Mouse (Mus musculus): ENCODE data around the gene Prph2.
A peak's percentile ranks its signal among the peaks of the same experiment; 100 is the strongest.

Prph2 gene

DNA sequence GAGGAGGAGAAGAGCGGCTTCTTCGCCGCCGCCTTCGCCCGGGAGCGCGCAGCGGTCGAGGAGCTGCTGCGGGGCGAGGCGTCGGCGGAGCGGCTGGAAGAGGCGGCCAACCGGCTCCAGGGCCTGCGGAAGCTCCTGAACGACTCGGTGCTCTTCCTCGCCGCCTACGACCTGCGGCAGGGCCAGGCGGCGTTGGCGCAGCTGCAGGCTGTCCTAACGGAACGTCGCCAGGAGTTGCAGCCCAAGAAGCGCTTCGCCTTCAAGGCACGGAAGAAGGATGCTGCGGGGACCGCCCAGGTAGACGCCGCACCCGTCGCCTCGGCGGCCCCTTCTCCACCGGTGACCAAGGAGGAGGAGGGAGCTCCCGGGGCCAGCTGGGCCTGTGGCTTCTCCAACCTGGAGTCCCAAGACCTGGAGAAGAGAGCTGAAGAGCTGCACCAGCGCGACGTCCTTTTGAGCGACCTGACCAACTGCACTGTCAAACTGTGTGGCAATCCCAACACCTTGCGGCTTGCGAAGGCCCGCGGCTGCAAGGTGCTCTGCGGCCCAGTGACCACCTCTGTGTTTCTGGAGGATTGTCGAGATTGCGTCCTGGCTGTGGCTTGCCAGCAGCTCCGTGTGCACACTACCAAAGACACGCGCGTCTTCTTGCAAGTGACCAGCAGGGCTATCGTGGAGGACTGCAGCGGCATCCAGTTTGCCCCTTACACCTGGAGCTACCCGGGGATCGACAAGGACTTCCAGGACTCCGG is 19.2 kb upstream of the Prph2 start:
- no peak for DNase-seq (ENCODE audit: low spot score in 2 of 2)

DNA sequence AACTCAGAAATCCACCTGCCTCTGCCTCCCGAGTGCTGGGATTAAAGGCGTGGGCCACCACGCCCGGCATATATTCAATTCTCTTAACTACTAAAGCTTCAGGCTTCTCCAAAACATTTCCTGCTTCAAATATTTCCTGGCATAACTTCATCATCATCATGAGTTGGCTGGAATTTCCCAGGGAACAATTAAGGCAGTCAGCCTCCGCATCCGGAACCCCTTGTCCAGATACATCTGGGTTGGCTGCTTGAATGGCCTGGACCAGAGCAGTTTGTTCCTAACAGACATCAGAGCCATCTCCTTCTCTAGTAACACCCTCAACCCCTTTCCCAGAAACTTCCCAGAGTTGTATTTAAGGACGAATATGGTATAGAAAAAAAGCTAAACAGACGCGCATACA is 14.8 kb upstream of the Prph2 start:
- no peak for DNase-seq (ENCODE audit: low spot score in 2 of 2)

DNA sequence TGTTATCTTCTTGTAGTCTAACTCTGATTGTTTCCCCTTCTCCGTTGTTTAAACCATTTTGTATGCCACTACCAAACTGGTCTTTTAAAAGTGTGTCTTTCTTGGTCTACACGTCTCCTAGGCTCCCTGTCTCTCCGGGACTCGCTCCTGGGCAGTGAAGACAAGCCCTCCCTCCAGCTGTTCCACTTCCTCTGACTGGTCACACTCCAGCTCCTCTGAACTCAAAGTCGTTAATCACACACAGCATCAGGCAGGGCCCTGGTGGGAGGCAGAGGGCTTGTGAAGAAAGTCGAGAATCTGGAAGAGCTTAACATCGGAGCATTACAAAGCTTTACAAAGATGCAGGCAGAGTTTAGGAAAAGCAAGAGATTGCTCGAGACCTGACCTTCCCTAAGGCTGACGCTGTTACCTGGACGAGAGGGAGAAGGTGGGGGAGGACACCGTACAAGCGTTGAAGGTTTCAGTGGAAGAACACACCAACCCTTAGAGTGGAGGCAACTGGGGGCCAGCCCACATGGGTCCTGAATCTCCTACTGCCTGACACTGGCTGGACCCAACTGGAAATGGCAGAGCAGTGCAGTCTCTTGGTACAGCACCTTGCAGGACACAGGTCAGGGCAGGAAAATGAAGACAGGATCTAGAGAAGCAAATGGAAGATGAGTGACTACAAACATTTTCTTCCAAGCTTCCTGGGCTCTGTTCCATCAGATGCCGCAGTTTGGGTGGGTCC is 12.9 kb upstream of the Prph2 start:
- DNase-seq (ENCODE audit: low spot score in 2 of 2), result no peak

DNA sequence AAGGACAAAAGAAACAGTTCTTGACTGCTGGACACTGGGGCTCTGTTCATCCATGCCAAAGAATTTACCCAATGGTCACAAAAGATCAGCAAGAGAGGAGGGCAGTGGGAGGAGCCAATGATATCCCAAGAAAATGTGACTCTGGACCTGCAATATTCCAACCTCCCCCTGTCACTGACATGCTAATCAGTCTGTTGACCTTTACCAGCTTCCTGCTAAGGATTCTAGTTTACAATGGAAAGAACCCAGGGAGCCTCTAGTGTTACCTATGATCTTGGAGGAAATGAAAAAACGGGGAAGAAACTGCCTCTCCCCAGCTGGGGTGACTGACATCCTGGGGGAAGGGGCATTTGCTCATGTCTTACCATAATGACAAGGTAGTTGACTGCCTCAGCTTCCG is 9.3 kb upstream of the Prph2 start:
- DNase-seq (ENCODE audit: low spot score in 2 of 2), result no peak

DNA sequence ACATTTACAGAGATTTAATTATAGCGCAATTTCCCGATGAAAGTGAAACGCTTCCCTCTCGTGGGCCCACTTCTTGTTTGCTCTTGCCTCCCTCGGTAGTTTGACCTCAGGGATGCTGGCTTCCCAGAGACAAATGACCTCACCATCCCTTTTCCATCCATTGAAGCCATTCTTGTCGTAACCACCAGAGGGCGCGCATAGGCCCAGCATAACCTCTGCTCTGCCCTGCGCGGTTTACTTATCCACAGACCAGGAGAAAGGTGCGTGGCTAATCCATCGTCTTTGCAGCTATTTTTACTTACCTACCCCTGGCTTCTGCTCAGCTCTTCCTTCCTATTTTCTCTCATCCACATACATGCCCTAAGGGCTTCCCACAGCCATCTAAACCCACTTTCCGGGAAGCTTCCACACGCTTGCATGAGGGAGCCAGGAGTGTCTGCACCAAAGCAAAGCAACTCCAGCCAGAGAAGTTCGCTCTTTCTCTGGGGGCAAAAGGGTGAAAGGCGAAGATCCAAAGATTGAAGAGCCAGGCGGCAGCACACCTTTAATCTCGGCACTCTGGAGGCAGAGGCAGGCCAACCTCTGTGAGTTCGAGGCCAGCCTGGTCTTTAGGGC is 6.3 kb upstream of the Prph2 start:
- peak; percentile 78 to 83 for DNase-seq (ENCODE audit: low spot score in 2 of 2)

DNA sequence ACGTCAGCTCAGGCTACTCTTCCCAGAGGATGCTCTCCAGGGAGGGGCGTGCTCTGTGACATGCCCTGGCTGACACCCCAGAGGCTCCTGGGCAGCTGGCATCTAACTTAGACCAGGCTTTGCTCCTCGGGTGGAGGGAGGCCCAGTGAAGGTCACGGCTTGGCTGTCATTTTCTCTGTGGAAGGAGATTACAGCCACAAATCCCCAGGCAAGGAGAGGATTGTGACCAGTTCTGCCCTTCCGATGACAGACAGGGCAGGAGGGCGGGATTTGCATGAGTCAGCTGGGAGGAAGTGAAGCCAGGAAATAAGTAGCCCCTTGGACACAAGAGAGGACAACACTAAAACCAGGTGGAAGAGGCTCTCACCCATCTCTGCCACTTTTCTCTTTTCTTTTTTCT is 2.1 kb downstream of the Prph2 start:
- no peak for DNase-seq (ENCODE audit: low spot score in 2 of 2)

DNA sequence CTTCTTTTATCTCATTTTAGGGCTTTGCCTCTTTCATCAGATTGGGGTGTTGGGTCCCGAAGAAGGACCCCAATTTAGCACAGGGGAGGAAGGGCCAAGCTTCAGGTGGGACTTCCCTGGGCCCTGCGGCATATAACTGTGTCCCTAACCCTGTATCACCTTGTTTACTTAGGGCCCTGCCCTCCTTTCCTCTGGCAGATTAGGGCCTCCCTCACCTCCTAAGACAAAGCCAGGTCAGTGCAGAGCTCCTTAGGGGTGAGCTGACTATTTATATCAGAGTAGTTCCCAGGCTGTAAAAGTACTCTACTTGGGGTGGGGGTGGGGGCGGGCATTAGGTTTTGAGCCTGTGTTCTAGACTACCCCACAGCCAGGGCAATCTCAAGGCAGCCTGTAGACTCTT is 4.9 kb downstream of the Prph2 start:
- no peak for DNase-seq (ENCODE audit: low spot score in 2 of 2)

DNA sequence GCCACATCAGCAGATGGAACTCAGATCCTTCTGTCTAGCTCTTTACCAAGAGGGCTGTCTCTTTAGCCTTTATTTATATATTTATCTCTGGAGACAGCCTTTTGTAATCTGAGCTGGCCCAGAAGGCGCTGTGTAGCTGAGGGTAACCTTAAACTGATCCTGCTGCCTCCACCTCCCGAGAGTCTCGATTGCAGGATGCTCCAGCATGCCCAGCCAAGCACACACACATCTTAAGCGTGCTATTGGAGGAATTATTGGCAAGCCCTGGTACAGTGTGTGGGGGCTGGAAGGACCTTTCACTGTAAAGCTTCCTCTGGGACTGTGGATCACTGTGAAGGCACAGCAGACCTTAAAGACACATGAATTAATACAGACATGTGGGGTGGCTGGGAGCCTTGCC is 8.7 kb downstream of the Prph2 start:
- no peak for DNase-seq (ENCODE audit: low spot score in 2 of 2)

DNA sequence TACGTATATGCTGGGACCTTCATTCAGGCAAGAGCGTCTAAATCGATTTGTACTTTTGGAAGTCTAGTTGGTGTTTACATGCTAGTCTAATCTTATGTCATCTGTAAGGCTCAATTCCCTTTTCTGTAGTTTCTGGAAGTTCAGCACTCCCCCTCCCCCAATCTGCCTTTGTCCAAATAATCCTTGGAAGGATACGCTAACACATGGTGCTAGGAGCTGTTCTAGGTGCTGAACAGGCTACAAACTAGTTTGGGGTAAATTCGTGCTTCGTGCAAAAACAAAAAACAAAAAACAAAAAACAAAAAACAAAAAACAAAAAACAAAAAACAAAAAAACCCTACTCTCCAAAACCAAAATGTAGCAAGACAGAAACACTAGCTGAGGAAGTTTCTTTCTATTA is 10.6 kb downstream of the Prph2 start:
- no peak for DNase-seq (ENCODE audit: low spot score in 2 of 2)

DNA sequence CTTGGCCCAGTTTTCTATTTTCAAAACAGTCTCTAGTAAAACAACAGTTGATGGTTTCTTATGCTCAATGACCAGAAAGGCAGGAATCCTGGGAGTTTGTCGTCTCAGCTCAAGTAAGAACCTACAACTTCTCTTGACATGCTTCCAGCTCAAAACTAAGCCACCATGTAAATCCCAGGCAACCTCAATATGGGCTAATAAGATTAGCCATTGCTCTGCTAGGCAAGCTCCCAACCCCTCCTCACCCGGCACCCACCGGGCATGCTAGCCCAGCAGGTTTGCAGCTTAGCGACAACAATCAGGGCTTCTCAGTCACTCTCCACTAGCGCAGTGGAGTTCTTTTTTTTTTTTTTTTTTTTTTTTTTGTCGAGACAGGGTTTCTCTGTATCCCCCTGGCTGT is 15.9 kb downstream of the Prph2 start:
- no peak for DNase-seq (ENCODE audit: low spot score in 2 of 2)

DNA sequence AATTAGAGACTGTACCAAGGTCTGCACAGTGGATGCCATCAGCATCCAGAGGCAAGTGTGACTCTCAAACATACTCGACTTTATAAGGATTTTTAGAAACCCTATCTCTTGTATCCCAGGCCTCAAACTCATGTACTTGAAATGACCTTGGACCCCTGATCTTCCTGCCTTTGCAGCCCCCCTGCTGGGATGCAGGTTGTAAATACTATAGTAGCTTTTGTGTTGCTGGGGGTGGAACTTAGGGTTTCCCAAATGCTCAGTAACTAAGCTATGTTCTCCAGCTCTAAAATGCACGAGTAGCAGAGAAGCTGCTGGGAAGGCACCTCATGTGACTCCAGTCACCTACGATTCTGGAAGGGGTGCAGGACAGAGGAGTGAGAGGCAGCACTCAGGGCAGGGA is 16.7 kb downstream of the Prph2 start:
- no peak for DNase-seq (ENCODE audit: low spot score in 2 of 2)

DNA sequence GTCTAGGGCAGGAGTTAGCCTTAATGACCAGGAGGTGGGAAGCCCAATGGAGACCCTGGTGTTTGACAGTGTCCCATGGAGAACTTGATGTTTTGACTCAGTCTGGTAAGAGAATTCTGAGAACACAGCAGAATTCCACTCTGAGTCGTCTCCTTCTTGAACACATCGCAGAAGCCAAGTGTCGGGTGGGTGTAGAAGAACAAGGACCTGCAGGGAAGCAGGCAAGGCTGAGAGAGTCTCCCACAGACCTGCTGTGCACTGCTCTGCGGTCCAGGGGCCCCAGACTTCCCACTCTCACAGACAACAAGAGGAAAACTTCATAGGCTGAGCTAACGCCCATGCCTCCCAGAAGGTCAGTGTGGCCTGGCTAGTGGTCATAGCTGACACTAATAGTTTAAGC is 17.5 kb downstream of the Prph2 start:
- peak; percentile 51 to 53 for DNase-seq (ENCODE audit: low spot score in 2 of 2)

DNA sequence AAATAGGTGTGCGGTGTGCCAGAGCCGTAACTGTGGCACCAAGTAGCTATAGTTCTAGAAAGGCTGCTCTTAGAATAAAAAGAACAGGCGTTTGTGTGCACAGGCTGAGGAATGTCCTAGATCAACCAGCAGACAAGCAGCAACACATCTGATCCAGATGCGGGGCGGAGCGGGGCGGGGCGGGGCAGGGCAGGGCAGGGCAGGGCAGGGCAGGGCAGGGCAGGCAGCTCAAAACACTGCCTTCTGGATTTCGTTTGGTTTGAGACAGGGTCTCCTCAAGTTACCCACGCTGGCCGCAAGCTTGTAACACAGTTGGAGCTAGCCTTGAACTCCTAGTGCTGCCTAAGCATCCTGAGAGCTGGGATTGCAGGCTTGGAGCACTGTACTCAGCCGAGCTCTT is 19.0 kb downstream of the Prph2 start:
- no peak for DNase-seq (ENCODE audit: low spot score in 2 of 2)

DNA sequence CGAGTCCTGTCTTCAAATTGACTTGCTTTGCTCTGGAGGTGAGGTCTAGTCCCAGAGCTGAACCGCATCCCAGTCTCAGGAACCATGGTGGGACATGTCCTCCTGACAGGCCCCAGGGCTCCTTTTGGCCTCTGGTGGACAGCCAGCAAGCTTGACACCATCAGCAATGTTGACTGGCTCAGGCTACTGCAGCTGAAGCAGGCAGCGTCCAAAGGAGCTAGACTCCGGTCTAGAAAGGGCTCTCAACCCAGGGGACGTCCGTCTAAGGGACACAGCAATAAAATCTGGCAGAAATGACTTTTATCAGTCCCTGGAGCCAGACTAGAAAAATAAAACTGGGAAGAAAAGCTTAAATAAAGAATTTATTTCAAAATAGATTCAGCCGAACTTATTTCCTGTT is 19.6 kb downstream of the Prph2 start:
- DNase-seq (ENCODE audit: low spot score in 2 of 2), result no peak

DNA sequence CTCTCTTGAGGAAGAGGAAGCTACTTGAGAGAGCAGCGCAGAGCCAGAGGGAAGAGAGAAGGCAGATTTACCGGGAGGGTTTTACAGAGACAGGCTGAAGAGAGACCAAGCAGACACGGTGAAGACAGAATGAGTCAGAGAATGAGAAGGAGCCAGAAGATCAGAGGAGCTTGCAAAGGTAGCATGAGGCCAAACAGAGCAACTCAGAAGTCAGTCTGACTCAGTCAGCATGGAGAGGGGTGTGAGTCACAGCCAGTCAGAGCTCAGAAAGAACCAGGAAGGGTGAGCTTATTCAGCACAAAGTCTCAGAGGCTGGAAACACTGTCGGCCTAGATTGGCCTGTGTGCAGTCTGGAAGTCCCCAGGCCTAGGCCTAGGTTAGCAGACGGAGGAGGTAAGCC is 22.7 kb downstream of the Prph2 start:
- peak; percentile 46 to 52 for DNase-seq (ENCODE audit: low spot score in 2 of 2)

DNA sequence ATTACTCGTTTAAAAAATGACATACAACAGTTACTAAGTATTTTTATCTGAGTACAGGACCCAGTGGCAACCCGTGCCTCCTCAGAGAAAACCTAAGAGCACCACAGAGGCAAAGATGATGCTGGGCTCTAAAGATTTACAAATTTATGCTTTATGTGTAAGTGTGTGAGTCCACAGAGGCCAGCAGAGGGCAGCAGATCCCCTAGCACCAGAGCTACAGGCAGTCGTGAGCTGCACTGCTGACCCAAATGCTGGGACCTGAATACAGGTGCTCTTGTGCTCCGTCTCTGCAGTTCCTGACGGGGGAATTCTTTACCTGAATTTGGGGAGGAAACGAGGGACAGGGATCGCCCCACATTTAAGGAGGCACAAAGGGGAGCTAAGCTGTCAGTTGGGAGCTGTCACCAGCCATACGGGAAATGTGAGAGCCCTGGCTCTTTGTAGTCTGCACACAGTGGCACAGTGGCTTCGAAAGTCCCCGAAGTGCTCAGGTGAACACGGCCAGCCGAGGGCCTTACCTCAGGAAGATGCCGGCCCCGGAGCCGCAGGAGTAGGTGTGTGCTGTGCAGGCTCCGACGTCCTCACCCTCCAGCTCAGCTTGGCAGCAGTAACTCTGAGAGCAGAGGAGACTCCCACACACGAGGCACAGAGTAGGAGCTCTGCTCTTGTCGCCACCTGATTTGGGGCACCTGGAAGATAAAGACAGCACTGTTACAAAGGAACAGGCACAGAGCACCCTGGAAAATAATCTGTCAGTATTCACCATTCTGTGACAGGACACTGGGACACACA is 23.5 kb downstream of the Prph2 start:
- DNase-seq (ENCODE audit: low spot score in 2 of 2), result peak; percentile 58 to 67

DNA sequence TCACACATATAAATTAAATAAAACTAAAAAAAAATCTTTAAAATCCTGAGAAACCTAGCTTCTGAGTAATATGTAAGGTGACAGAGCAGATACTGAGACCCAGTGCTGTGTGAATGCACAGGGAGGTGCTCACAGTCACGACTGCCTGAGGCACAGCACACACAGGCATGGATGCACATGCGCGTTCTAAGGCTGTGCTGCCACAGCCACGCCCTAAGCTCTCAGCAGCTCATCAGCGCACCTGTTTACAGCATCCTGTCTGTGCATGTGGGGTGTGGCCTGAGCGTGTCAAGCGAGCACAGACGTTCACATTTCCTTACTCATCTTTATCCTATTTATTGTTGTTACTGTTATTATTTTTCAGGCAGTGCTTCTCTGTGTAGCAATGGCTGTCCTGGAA is 30.2 kb downstream of the Prph2 start:
- DNase-seq (ENCODE audit: low spot score in 2 of 2), result no peak

DNA sequence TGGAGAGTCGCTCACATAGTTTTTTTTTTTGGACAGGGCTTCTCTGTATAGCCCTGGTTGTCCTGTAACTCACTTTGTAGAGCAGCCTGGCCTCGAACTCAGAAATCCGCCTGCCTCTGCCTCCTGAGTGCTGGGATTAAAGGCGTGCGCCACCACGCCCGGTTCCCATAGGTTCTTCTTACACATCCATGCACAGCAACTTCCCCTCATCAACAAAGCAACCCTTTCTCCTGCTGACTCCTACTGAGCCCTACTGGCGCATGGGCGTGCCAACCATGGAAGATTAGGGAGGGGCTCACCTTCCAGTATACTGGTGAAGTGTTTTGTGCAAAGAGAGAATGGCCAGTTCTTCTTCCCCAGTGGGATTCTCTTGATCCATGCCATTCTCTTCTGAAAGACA is 32.2 kb downstream of the Prph2 start:
- no peak for DNase-seq (ENCODE audit: low spot score in 2 of 2)

DNA sequence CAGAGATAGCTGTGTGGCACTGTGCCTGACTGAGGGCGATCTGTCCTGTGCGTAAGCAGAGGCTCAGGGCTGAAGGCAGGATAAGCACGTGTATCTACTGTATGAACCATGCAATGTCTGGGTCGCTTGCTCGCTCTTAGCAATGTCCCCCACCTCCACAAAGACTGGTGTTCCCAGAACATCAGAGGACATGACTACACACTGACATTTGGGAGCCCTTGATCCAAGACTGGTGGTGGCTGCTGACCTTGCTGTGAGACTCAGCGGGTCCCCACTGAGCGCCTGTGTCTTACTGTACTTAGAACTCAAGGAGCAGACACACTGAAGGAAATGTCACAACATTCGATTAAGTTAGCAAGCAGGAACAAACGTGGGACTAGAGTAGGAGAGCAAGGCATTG is 36.0 kb downstream of the Prph2 start:
- DNase-seq (ENCODE audit: low spot score in 2 of 2), result no peak

DNA sequence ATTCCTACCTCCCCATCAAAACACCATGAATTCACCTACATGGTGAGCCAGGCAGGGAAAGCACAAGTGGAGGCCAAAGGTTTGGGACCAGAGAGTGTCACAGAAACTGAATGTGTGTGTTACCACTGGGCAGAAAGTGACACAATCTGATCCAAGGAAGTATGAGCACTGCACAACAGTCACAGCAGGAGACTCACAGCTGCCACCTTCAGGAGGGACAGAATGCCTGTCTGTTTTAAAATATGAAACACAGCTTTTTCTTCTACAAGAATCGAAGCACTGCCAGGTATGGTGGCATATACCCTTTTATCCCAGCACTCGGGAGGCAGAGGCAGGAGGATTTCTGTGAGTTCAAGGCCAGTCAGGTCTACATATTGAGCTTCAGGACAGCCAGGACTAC is 47.8 kb downstream of the Prph2 start:
- no peak for DNase-seq (ENCODE audit: low spot score in 2 of 2)

DNA sequence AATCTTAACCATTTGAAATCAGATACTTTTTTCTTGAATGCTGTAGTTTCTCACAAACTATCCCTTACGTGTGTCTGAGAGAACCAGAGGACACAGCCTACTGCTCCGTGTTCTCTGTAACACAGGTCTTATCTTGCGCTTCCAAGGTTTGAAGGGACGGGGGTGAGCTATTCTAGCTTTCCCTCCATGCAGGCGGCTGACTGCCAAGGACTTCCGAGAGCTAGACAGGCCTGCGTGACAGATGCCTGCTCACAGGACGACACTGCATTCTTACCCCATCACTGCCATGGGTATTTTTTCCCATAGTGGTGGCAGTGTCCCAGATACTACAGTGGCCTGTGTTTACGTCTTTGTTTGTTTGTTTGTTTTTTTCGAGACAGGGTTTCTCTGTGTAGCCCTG is 50.0 kb downstream of the Prph2 start:
- no peak for DNase-seq (ENCODE audit: low spot score in 2 of 2)

DNA sequence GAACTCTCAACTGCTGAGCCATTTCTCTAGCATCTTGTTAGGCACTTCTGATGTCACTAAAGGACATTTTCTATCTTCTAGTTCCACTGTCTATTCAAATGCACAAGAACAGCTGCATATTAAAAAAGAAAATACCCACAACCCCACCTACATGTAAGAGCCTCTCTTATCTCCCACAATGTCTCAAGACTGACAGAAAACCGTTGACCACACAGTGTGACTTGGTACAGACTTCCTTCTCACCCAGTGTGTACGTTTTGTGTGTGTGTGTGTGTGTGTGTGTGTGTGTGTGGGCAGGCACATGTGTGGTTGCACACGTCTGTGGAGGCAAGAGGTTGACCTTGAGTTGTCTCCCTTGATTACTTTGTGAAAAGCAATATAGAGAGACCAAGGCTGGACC is 51.9 kb downstream of the Prph2 start:
- no peak for DNase-seq (ENCODE audit: low spot score in 2 of 2)
